Mouse (Mus musculus) forebrain, embryonic 10.5 days (tissue): Measurements from ENCODE around the gene Nudt15. TPM values are rescaled to one million over a fixed set of nuclear protein-coding genes. Genes with fewer than 3 reads are reported as not detected.
"Not testable (repeated sequence)": the region's sequence is repeated elsewhere in the genome, so short reads cannot be mapped to it uniquely, and the experiment has no call there.

Experiments used
- DNase-seq: peaks from one replicate; pipeline ENCODE4 v3.0.0-alpha.2; 2017; ENCODE audit warnings: low spot score; ENCODE audit errors: extremely low spot score
- H3K27ac ChIP-seq: fragments of 300-500 bp; sonication (generic); 2 replicates; pipeline ENCODE4 v1.5.1; 2016; ENCODE audit warnings: mild to moderate bottlenecking
- H3K27me3 ChIP-seq: fragments of 300-500 bp; sonication (generic); 2 replicates; pipeline ENCODE4 v1.6.1; 2016; ENCODE audit warnings: mild to moderate bottlenecking; ENCODE audit not compliant: poor library complexity, severe bottlenecking
- H3K36me3 ChIP-seq: fragments of 300-500 bp; sonication (generic); replicated peaks from 2 replicates; pipeline ENCODE4 v1.6.1; 2016; ENCODE audit warnings: mild to moderate bottlenecking, moderate library complexity
- H3K4me1 ChIP-seq: fragments of 300-500 bp; sonication (generic); 2 replicates; pipeline ENCODE4 v1.6.1; 2016
- H3K4me3 ChIP-seq: fragments of 300-500 bp; sonication (generic); 2 replicates; pipeline ENCODE4 v1.5.1; 2016; ENCODE audit warnings: mild to moderate bottlenecking, moderate library complexity
- H3K9me3 ChIP-seq: fragments of 300-500 bp; sonication (generic); 2 replicates; pipeline ENCODE4 v1.6.1; 2016; ENCODE audit warnings: mild to moderate bottlenecking, moderate library complexity
- WGBS: fragments of 180-500 bp; shearing (Covaris S2); methylation state at CpG from one replicate; pipeline ENCODE4 v1.1.7; 2016; 5-methylcytosine and 5-hydroxymethylcytosine counted together
- polyA plus RNA-seq: library from polyadenylated mRNA; unstranded; fragments of >200 nt; fragmentation: Nextera tagmentation; extraction: Ambion mirVana; gene quantifications from 2 replicates; pipeline ENCODE4 v1.2.1, GENCODE M21; 2016

The Nudt15 gene
- polyA plus RNA-seq = 10.3 and 11.3 TPM in 2 replicates

- peaks cover 26% of the 10 kb centered on the region for H3K4me1 ChIP-seq
- H3K27me3 ChIP-seq = no peaks in the 10 kb centered on the region
- H3K9me3 ChIP-seq = no peaks in the 10 kb centered on the region
- 90% methylated on average over 3 of the region's 3 CpGs for WGBS
- no peak within 1 kb of the TSS for H3K4me3 ChIP-seq
- H3K27ac ChIP-seq = no peak within 1 kb of the TSS
- no peaks in the 10 kb centered on the region for H3K36me3 ChIP-seq
- no peak for DNase-seq
These were observed at the start of gene Nudt15 for GRCm38 (mm10) chr14:73548051-73548450. Gene Nudt15, minus strand, starts transcription at chr14:73548242.

DNA sequence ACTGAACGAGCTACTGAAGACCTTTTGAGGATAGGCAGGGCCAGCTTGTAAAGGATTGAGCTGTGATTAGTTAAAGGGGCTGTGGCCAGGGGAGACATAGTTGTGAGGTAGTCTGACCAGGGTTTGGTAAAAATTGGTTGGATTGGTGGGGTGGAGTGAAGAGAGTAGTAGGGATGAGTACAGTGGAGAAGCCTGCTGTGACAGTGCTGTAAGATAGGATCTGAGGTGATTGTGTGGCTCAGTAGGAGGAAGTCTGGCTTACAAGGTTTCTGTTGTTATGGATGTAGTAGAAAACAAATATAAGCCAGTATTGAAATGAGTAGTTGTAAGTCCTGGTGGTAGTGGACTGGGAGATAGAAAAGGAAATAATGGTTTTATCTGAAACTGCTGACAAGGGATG lies 44.1 kb upstream of the Nudt15 start:
- WGBS = 90% methylated on average over 1 of the region's 1 CpGs

GRCm38 (mm10) chr14:73588080-73588479 lies 40.0 kb upstream of the Nudt15 start:
- WGBS = 68% methylated on average over 1 of the region's 1 CpGs
- Histone ChIP-seq H3K9me3 (no peaks in the 10 kb centered on the region), H3K27ac (no peak overlapping the region), H3K4me1 (no peaks in the 10 kb centered on the region), H3K36me3 (peaks cover 56% of the 10 kb centered on the region), H3K27me3 (no peaks in the 10 kb centered on the region), H3K4me3 (no peak overlapping the region)
- DNase-seq = no peak

More for the DNA sequence above, 44.1 kb upstream of the Nudt15 start:
- no peak for DNase-seq
- Histone ChIP-seq H3K4me3 (no peak overlapping the region), H3K4me1 (no peaks in the 10 kb centered on the region), H3K9me3 (no peaks in the 10 kb centered on the region), H3K36me3 (peaks cover 77% of the 10 kb centered on the region), H3K27ac (no peak overlapping the region), H3K27me3 (no peaks in the 10 kb centered on the region)

DNA sequence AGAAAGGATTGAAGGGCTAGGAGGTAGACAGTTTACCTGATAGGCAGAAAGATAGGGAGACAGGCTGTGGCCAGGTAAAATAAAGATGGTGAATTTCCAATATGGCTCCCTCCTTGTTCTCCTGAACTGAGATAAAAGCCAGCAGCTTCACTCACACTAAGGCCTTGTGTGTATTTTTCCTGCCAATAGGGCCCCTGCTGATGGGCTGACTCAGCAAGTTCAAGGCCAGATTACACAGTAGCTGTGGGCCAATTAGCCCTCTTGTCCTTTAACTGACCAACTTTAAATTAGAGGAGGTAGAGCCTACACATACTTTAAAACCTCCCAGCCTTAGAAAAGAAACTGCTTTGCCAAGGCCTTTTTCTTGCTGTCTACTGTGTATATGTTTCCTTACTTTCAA lies 28.3 kb upstream of the Nudt15 start:
- Histone ChIP-seq H3K4me1 (no peaks in the 10 kb centered on the region), H3K27me3 (no peaks in the 10 kb centered on the region), H3K9me3 (peaks cover 4% of the 10 kb centered on the region; the same call in 1 of the 2 replicates), H3K36me3 (peaks cover 70% of the 10 kb centered on the region), H3K27ac (no peak overlapping the region), H3K4me3 (no peak overlapping the region)
- no peak for DNase-seq

DNA sequence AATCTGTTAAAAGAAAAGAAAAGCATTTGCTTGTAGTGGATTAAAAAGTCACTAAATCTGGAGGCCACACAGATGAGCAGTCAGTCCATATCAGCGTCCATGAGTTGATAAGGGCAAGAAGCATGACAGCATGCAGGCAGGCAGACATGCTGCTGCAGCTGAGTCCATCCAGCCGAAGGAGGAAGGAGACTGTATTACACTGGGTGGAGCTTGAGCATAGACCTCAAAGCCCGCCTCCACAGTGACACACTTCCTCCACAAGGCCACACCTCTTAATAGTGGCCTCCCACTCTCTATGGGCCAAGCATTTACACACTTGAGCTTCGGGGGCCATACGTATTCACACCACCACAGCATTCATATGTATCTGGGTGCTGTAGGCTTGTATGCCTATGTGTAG lies 26.0 kb upstream of the Nudt15 start:
- DNase-seq = no peak
- Histone ChIP-seq H3K4me3 (no peak overlapping the region), H3K4me1 (no peaks in the 10 kb centered on the region), H3K27me3 (no peaks in the 10 kb centered on the region), H3K9me3 (peaks cover 4% of the 10 kb centered on the region; the same call in 1 of the 2 replicates), H3K27ac (no peak overlapping the region), H3K36me3 (peaks cover 70% of the 10 kb centered on the region)
- WGBS = 93% methylated on average over 5 of the region's 5 CpGs

GRCm38 (mm10) chr14:73571143-73571542 lies 23.1 kb upstream of the Nudt15 start:
- Histone ChIP-seq H3K27ac (no peak overlapping the region), H3K27me3 (no peaks in the 10 kb centered on the region), H3K36me3 (peaks cover 70% of the 10 kb centered on the region), H3K9me3 (peaks cover 4% of the 10 kb centered on the region; the same call in 1 of the 2 replicates), H3K4me1 (no peaks in the 10 kb centered on the region), H3K4me3 (no peak overlapping the region)
- no peak for DNase-seq
- 93% methylated on average over 4 of the region's 4 CpGs for WGBS

DNA sequence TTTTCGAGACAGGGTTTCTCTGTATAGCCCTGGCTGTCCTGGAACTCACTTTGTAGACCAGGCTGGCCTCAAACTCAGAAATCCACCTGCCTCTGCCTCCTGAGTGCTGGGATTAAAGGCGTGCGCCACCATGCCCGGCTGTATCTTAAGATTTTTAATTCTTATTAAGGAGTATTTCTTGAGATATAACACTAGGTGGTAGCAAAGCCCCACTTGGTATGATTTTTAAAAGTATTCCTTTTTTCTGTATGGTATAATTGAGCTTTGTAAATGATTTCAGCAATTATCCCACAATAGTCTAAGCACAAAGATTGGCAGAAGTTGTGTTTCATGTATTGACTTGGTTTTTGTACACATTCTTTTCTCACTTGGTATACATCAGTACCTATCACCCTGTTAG lies 21.8 kb upstream of the Nudt15 start:
- H3K27ac ChIP-seq, H3K4me3 ChIP-seq, H3K27me3 ChIP-seq, H3K9me3 ChIP-seq, H3K4me1 ChIP-seq, DNase-seq: not testable (repeated sequence)
- WGBS = 97% methylated on average over 4 of the region's 4 CpGs
- peaks cover 60% of the 10 kb centered on the region for H3K36me3 ChIP-seq

DNA sequence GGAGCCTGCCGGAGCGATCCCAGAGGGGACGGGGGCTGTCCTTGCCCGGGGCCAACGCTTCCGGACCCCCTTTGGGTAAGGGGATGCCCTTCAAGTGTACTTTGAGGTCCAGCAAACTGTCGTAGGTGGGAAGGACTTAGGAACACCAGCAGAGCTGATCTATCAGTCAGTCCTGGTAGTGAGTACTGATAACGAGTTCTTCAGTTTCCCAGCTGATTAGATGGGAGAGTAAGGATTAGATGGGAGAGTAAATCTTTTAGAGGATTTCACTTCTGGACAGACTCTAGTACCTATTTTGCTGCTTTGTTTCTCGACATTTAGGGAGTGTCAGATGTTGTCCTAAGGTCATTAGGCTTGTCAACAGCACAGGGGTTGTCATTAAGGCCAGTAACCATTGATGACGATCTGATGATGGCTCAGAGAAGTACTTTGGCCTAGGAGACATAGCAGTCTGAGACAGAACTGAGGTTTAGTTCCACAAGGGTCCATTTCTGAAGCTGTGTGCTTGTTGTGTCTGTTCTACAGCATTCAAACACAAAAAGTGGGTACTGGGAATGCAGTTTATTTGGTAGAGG lies 5.2 kb upstream of the Nudt15 start:
- no peaks in the 10 kb centered on the region for H3K9me3 ChIP-seq
- H3K27me3 ChIP-seq = no peaks in the 10 kb centered on the region
- no peak for DNase-seq
- peaks cover 18% of the 10 kb centered on the region for H3K4me1 ChIP-seq
- H3K36me3 ChIP-seq = peaks cover 17% of the 10 kb centered on the region
- peak overlapping the region; percentile 97 for H3K27ac ChIP-seq
- WGBS = 1% methylated on average over 10 of the region's 10 CpGs
- peak overlapping the region; percentile 100 for H3K4me3 ChIP-seq

- WGBS = 4% methylated on average over 61 of the region's 61 CpGs
These were observed 4.5 kb upstream of the Nudt15 start for GRCm38 (mm10) chr14:73552341-73553121.

DNA sequence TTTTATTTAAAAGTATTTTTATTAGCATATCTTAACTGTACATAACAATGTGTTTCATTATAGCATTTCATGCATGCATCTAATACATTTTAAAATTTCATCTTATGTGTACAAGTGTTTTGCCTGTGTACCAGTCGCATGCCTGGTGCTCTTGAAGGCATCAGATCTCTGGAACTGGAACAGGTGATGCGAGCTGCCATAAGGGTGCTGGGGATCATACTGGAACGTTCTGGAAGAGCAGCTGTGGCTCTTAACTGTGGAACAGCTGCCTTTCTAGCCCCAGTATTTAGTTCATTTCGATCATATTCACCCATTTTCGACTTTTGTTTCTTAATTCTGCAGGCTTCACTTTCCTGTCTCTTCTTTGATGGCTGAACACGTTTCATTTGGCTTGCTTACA lies 3.1 kb upstream of the Nudt15 start:
- H3K4me3 ChIP-seq = no peak overlapping the region
- peaks cover 8% of the 10 kb centered on the region for H3K36me3 ChIP-seq
- H3K4me1 ChIP-seq = peaks cover 18% of the 10 kb centered on the region
- WGBS = 86% methylated on average over 6 of the region's 6 CpGs
- H3K27ac ChIP-seq = no peak overlapping the region
- DNase-seq = no peak
- no peaks in the 10 kb centered on the region for H3K9me3 ChIP-seq
- H3K27me3 ChIP-seq = no peaks in the 10 kb centered on the region

More at GRCm38 (mm10) chr14:73552341-73553121, 4.5 kb upstream of the Nudt15 start:
- Histone ChIP-seq H3K9me3 (no peaks in the 10 kb centered on the region), H3K27me3 (no peaks in the 10 kb centered on the region), H3K4me3 (peak overlapping the region; percentile 100), H3K36me3 (peaks cover 17% of the 10 kb centered on the region), H3K4me1 (peaks cover 18% of the 10 kb centered on the region), H3K27ac (peak overlapping the region; percentile 97)
- peak; percentile 94 for DNase-seq

GRCm38 (mm10) chr14:73550732-73551131 lies 2.7 kb upstream of the Nudt15 start:
- DNase-seq = no peak
- Histone ChIP-seq H3K9me3 (no peaks in the 10 kb centered on the region), H3K27me3 (no peaks in the 10 kb centered on the region), H3K4me3 (no peak overlapping the region), H3K27ac (no peak overlapping the region), H3K4me1 (peaks cover 18% of the 10 kb centered on the region), H3K36me3 (peaks cover 5% of the 10 kb centered on the region)
- WGBS = 43% methylated on average over 8 of the region's 8 CpGs

DNA sequence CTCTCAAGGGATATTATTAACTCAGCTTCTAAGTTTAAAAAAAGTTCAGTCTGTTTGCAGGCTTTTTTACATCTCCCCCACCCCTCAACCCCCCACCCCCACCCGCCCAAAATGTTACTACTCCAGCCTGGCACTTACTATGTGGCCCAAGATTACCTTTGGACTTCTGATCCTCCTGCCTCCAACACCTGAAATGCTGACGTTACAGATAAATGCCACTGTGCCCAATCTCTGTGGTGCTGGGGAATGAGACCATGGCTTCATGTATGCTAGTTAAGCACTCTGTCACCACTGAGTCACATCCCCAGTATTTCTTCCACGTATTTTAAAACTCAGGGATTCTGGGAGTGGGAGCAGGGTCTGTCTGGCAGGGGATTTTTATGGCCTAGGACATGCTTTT lies 2.2 kb upstream of the Nudt15 start:
- no peaks in the 10 kb centered on the region for H3K9me3 ChIP-seq
- no peak overlapping the region for H3K27ac ChIP-seq
- H3K36me3 ChIP-seq = peaks cover under 1% of the 10 kb centered on the region; the same call in 1 of the 2 replicates
- DNase-seq = no peak
- 55% methylated on average over 3 of the region's 3 CpGs for WGBS
- no peak overlapping the region for H3K4me3 ChIP-seq
- peaks cover 18% of the 10 kb centered on the region for H3K4me1 ChIP-seq
- no peaks in the 10 kb centered on the region for H3K27me3 ChIP-seq

DNA sequence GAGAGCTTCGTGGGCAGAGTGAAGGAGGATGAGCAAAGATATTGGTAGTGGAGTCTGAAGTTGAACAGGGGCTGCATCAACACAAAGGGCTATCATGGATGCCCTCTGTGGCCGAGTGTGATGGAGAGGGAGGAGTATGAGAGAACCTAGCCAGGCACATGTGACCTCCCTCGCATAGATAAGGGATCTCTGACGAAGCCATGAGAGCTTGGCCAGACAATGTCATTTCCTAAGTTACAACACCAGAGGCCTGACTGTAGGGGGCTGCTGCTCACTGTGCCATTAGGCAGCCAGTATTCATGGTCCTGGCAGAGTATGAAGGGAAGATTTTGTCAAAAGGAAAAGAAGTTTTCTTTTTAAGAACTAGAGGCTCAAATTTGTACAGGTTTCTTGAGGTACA lies 1.0 kb downstream of the Nudt15 start:
- H3K9me3 ChIP-seq = no peaks in the 10 kb centered on the region
- no peak overlapping the region for H3K4me3 ChIP-seq
- H3K4me1 ChIP-seq = peaks cover 21% of the 10 kb centered on the region
- no peaks in the 10 kb centered on the region for H3K36me3 ChIP-seq
- 78% methylated on average over 4 of the region's 4 CpGs for WGBS
- H3K27ac ChIP-seq = no peak overlapping the region
- no peaks in the 10 kb centered on the region for H3K27me3 ChIP-seq
- DNase-seq = no peak
